Mouse (Mus musculus): ENCODE measurements around the gene Psma5.

The Psma5 gene

DNA sequence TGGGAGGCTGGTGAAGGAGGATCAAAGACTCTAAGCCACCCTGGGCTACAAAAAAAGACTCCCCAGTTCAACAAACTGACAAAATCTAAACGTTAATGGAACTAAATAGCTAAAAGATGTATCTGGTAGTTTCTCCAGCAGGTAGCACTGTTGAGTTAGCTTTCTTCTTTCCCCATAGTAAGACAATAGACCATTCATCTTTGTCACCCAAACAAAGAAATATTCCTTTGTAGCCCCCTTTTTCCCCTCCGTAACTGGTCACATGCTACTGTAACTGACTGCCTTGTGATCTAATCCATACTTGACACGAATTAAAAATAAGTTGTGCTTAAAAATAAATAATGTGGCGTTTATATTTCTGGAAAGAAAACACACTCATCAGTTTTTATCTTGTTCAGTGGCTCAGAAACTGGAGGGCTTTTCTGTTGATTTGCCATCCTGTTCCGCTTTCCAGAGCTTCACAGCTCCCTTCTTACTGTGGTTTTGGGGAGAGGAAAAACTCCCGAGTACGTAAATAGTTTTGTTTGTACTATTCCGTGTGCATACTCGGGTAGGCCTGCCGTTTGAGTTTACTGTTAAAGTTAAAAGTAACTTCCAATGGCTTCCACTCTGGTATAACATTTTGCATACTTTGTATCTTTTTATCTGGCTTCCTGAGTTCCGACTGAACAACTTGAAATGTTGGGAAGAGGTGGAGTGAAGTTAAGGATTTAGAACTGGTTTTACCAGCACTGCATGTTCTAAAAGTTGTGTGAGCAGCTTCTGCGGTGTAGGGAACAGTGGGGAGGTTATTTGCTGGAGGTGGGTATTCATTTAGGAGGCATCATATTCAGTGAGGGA is 25.9 kb downstream of the Psma5 start:
- DNase-seq = peak; percentile 57

DNA sequence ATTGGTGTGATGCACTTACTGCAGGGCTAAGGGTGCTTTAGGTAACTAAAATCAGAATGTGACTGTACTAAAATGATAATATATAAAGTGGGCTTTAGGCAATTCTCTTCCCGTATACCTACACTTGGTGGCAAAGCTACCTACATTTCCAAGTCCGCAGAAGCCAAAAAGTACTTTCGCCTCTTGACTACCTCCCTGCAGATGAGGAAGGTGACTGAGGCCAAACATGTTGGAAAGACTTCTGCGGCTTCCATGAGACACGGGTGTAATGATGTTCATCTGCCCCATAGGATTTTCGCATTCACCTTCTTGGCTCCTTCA is 26.5 kb downstream of the Psma5 start:
- DNase-seq = no peak

DNA sequence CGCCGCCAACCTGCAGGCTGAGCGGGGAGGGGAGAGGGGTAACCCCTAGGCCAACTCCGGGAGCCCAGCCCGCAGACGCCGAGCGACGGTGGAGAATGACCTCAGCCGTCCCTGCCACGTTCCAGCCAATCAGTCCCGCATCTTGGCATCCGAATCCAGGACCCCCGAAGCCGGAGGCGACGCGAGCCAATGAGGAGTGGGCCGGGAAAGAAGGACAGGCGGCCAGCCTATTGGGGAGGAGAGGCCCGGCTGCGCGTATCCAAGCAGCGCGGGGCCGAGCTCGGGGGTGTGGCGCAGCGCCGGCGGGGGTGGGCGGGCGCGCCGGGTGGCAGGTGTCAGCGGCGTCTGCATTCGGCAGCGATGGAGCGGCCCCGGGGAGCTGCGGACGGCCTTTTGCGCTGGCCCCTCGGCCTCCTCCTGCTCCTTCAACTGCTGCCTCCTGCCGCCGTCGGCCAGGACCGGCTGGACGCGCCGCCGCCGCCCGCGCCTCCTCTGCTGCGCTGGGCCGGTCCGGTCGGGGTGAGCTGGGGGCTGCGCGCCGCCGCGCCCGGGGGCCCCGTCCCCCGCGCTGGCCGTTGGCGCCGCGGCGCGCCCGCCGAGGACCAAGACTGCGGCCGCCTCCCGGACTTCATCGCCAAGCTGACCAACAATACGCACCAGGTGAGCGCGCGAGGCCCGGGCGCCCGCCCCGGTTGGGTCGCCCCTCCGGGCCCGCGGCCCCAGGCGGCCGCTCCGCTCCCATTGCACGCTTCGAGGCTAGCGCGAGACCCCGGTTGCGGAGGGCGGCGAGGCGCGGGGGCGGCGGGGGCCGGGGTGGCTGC is 27.3 kb downstream of the Psma5 start, which contains the start of gene Sort1:
Gene Sort1 (plus strand): TSS at position 302 of the 821 bp plus-strand sequence.
- peak; percentile 92 for DNase-seq

DNA sequence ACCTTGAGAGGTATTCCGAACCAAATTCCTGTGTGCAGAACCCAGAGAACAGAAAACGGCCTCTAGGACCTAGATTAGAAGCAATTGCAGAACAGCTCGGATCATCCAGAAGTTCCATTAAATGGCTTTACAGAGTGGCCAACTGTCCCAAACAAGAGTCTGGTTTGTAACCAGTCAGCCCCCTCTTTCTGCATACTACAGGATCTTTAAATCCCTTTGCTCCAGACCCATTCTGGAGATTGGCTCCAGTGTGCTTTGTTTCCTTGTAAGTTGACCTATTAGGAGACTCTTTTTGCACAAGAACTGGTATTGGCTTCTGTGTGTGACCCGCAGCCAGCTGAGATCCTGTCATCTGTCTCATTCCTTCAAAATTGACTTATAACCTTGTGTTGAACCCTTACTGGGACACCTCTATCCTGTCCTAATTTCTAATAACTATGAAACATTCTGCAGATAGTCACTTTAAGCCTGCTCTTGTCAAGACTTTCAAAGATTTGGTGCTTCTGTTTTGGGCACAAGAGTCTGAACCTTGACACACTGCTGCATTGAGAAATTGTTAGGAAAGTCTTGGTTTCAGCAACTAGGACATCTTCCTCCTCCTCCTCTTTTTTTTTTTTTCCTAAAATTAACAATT is 28.5 kb downstream of the Psma5 start:
- no peak for DNase-seq

DNA sequence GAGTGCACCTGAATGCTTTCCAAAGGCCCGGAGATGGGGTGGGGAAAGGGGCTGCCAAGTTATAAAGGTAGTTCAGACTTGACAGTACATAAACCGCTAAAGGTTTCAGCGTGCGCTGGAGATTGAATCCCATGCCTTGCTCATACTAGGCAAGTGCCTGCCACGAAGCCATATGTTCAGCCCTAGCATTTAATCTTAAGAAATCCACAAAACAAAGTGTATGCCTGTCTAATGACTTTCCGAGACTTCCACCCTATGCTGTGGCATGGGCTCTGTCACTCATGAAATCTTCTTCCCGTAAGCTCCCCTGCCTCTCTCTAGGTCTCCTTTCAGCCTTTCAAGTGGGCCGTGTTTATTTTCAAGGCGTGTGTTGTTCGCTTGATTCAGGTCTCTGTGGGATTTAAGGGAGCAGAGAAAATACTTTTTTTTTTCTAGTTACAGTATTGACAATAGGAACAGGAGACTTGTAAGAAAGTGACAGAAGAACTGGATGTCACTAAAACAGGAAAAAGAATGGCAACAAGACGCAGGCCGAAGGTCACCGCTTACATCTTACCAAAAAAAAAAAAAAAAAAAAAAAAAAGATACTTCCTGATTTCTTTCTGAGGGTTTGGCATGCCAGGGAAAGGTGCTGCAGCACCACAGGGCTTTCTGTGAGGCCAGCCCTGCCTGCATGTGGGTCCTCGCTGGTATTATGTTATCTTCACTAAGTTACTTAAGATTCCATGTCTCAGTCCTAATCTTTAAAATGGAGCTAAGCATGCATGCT is 30.1 kb downstream of the Psma5 start:
- DNase-seq = no peak

DNA sequence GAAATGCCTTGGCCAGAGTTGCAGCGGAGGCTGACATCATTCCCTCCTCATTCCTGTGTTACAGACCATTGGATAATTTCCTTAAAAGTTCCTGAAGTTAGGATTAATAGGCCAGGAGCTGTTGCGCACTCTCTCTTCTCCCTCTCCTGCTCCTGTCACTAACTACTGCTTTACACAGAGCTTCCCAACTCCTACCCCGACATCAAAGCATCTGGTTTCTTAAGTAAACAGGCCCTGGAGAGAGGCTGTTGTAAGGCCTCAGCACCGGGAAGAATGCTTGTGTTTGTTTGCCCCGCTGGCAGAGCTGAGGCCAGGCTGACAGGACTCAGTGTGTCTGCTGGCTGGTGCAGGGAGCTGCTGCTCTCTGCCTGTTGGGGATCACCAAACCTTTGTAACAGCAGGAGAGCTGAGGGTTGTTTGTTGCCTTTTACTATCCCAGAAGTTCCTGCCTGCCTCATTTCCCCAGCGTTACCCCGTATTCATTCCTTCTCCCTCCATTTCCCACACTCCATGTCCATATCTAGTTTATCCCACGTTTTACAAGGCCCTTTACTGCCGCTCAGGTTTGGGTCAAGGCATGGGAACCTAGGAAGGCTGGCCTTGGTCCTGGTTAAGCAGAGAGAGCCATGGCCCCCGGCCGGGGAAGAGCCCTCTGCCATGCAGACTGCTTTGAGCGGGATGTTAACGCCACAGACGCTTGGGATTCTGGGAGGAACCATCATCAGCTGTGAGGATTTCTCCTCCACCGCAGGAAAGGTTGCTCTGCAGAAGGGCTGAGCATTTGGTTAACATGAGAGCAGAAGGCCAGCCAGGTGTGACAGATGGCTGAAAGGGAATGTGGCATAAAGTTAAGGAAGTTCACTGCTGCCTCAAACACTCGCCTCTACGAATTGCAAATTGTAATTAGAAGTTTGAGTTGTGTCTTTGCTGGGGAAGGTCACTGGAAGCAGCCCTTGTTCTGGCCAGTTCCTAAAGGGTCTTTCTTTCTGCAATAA is 31.4 kb downstream of the Psma5 start:
- no peak for DNase-seq

DNA sequence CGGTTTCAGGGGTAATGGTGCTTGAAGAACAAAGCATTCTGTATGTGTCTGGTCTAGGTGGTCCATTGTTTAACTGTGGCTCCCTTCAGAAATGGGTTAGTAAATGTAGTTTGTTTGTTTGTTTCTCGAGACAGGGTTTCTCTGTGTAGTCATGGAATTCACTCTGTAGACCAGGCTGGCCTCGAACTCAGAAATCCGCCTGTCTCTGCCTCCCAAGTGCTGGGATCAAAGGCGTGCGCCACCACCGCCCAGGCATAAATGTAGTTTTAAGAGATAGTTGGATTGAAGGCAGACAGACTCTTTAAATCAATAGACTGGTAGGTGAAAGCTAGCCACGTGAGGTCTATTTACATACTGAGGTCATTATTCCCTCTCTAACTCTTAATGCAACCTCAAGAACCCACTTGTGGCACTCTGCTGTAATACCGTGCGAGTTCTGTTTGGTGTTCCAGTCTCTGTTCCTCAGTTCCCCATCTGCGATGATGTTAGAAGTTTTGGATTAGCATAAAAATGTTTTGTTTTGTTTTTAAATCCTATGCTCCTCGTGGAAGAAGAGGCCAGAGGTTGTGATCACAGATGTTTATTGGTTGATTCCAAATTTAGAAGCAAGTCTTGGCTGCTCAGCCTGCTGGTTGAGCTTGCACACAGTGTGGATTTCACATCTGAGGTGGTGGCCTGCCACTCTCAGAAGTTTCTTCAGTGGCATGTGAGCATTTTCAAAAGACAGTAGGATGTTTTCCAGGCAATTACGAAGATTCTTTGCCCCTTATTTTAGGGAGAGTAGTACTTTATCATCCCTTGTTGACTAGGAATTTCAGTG is 32.8 kb downstream of the Psma5 start:
- no peak for DNase-seq

DNA sequence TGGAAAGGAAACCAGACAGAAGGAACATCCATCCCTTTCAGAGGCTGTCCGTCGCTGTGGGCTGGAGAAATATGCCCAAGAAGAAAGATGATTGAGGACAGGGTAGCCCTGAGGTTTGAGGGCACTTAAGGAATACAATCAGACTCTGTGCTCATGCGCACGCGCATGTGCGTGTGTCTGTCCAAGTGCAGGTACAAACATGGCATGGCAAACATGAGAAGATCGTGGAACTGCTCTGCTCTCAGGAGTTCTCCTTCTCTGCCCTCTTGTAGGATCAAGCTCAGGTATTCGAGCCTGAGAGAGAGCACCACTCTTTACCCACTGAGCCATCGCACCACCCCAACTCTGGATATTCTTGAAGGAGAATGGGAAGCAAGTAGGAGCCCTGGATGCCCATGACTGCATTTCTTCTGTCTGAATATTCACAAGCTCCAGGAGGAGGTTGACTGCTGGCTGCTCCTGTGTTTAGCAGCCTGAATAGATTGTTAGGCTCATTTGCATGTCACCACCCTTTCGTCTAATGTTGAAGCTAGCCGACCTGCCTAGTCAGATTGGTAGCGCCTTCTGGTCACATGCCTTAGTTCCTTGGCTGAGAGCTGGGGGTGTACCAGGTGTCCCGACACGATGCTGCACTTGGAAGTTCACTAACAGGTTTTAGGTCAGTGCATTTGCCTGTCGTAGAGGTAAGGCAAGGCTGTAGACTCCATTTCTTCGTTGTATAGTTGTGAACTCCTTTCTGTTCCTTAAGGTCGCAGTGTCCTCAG is 34.5 kb downstream of the Psma5 start:
- peak; percentile 55 for DNase-seq

DNA sequence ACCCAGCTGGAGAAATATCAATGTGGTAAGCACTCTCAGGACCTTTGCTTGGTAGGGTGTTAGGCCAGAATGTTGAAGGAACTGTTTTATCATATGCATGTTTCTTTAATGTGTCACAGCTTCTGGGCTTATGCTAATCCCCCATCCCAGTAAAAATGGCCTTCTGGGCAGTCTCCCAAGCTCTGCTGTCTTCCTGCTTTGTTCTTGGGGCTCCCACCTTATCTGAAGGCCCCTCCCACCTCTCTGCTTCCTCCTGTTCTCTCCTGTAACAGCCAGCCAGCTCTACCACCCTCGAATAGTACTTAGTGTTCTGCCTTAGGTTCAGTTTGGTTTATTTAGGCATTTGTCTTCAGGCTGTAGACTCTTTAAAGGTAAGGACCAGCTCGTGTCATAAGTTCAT is 37.7 kb downstream of the Psma5 start:
- no peak for DNase-seq

DNA sequence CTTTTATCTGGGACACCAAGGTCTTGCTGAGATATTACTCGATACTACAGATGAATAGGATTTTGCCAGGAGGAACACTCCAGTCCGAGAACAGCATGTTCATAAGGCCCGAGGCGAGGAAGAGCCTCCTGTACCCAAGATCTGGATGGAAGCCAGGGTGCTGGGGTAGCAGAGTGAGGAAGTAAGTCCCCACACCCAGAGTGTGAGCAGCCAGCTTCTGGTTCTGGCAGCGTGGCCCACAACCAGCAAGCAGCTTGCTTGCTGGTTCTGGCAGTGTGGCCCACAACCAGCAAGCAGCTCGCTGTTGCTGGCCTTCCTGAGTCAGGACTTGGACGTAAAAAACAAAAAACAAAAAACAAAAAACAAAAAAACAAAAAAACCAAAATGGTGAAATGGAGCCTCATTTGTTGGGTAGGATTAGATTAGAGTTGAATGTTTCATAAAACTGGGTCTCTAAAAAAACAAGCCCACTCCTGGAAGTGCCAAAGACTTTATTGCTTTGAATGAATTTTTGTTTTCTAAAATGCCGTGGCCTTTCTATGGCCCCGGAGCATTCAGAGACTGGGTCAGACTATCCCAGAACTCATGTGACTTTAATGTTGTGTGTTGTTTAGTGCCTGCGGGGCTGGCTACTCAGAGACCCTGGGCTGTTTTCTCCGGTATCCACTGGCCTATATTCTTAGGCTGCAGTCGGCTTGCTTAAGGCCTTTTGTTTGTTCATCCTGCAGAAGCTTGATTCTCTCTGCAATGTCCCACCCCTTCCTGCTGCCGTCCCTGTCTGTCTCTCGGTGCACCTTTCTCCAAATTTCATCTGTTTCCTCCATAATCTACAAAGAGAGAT is 38.9 kb downstream of the Psma5 start:
- DNase-seq = peak; percentile 63

DNA sequence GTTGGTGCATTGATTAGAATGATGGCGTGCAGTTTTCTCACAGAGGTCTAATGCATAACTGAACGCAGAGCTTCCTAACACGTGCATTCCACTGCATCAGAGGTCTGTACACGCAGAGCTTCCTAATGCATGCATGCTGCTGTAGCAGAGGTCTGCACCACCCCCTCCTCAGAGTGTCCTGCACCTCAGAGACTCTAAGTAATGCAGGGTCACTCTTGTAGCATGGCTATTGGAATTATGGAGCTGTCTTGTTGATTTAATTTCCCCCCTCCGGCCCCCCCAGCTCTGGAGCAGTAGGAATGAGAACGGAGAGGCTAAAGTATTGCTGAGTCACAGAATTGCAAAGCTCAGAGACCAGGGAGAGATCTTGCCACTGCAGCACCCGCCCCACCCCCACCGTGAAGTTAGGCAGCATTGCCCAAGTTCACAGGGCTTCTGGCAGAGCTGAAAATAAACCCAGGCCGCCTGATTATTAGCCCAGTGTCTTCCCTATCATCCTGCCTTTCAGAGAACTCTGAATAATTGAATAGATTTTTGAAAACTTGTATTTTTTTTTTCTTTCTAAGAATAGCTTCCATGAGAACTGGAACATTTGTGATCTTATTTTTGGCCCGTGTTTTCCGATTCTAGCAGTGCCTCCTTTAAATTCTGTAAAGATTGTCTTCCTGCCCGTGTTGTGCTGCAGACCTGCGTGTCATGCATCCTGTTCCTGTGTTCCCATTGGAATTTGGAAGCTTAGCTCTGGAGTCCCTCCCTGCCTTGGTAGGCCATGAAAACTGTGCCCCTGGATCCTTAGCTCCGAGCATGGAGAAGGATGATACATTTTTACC is 39.7 kb downstream of the Psma5 start:
- DNase-seq = peak; percentile 71

DNA sequence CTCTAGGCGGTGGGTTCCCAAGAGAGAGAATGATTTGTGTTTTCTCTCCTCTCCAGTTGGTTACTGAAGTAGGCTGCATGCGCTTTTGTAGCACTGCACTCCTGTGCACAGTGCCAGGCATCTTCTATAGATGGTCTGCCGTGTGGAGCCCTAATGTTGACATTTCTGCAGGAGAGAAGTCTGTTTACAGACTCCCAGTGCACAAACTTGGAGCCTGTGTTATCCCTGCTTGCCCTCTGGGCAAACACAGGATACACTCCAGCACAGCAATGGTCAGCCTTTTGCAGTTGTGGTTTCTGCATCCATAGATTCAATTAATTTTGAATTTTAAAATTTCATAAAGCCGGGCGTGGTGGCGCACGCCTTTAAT is 40.3 kb downstream of the Psma5 start:
- DNase-seq = no peak

DNA sequence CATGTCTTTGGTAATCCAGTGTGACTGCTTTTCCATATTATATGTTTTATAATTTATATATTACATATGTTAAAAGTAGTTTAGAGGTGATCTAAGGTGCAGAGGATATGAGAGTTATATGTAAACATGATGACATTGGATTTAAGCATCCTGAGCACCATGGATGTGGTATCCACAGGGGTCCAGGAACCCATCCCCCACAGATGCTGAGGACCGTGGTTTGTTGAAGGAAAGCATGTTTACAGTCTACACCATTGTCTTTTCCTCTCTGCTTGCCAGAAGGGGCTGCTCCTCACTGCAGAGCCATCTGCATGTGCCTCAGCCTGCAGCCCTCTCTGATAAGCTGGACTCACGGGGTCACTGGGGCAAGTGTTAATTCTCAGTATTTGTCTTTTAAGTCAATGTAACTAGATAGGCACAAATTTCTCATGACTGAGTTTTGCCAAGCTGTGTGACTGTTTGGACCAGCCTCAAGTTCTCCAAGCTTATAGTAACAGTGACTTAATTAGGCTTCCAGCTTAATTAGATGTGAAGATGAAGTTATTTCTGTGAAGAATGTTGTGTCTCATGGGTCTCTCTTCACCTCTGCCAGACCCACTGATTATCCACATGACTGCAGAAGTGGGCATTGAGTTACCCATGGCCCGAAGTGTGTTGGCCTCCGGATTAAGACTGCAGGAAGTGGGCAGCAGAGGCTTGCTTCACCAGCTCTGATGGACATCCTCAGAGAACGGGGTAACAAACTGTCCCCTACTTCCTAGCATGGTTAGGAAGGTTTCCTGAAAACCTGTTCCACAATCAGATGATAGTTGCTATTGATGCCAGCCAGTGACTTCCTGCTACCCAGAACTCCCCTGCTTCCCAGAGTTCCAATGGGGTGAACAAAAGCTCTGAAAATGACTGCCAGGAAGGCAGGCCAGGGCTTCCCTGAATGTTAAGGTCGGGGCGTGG is 41.2 kb downstream of the Psma5 start:
- no peak for DNase-seq

DNA sequence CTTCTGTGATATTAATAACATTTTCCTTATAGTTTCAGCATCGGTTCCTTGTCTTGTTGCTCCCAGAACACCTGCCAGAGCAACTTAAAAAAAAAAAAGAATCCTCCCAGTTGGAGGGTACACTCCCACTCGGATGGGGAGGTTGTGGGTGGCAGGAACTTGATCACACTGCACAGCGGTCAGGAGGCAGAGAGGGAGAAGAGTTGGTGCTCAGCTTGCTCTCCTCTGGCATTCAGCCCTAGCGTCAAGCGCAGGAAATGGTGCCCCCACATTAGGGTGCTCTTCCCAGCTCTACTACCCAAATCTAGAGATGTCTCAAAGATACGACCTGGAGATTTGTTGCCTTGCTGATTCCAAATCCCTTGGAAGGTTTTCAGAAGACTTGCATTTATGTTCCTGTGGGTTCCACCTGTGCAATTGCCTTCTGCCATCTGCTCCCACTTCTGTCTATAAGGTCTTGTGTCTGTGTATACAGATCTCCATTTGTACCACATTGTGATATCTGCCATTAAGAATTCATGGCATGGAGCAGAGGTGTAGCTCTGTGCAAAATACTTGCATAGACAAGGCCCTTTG is 43.8 kb downstream of the Psma5 start:
- DNase-seq = no peak

DNA sequence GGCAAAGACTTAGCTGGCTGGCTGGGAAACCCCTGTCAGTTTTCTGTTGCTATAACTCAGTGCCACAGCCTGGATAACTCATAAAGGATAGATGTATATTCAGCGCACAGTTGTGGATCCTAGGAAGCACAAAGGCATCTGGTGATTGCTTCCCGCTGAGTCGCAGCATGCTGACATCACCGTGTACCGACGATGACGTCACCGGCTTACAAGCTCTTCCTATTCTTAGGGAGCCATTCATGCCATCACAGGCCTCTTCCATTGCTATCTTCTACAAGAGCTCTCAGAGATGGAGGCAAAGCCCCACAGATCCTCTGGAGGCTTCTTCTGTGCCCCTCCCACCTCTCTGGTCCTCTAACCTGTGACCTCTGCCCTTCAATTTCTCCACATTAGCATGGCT is 47.0 kb downstream of the Psma5 start:
- DNase-seq = no peak

DNA sequence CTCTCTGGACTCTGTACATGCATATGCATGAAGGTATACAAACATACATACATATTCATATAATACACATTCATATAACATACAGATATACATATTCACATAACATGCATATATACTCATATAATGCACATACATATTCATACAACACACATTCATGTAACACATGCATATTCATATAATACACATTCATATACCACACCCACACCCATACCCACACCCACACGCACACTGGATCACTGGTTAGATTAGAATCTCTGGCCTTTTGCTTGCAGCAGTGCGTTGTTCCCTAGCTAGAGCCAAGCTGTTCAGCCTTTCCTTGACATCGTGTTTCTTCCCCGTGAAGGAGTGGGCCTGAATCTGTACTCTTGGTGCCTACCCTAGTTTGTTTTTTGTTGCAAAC is 48.0 kb downstream of the Psma5 start:
- DNase-seq = no peak

DNA sequence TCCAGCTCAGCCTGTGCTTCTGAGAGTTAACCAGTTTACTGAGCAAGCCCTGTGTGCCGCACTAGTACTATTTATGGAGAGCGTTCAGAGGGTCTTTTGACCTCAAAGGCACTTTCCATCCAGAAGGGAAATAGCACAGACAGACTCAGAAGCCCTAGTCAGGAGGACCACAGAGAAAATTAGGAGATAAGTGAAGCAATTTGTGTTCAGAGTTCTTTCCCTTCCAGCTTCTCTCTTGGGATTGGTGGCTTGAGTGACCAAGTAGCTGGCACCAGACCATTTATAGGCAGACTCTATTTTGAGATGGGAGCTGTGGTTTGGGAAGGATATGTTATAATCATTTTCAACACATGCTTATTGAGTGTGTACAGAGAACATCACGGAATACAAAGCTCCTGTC is 49.7 kb downstream of the Psma5 start:
- DNase-seq = no peak

All from kidney, postnatal 14 days (tissue).